Mouse (Mus musculus): ENCODE data around the gene E130308A19Rik.

The E130308A19Rik gene

GRCm38 (mm10) chr4:59625998-59626910, at the start of gene E130308A19Rik:
Gene E130308A19Rik (plus strand): TSS chr4:59626211.
- peak; percentile 83 for DNase-seq (ENCODE audit: low spot score)

GRCm38 (mm10) chr4:59580495-59581281, 45.3 kb upstream of the E130308A19Rik start:
- peak; percentile 47 for DNase-seq (ENCODE audit: low spot score)

GRCm38 (mm10) chr4:59581314-59582185, 44.5 kb upstream of the E130308A19Rik start, which contains the start of gene Hsdl2:
Gene Hsdl2 (plus strand): TSS chr4:59581563.
- peak; percentile 98 for DNase-seq (ENCODE audit: low spot score)

DNA sequence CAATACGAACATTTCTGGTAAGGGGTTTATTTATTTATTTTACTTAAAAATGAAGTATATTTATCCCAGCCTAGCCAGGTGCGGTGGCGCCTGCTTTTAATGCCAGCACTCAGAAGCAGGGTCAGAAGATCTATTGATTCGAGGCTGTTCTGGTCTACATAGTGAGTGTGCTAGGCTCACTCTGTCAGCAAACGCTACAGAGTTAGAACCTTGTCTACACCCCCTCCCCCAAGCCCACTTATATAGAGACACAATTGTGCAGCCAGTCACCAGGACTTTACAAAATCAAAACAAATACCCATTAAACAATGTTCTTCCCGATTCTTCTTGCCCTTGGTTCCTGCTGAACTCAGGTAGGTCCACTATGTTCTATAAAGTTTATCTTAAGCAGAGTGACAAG, 43.8 kb upstream of the E130308A19Rik start:
- DNase-seq (ENCODE audit: low spot score) = no peak

- DNase-seq (ENCODE audit: low spot score) = peak; percentile 21
Measured at GRCm38 (mm10) chr4:59585097-59585496, 40.9 kb upstream of the E130308A19Rik start.

GRCm38 (mm10) chr4:59587215-59587871, 38.7 kb upstream of the E130308A19Rik start:
- DNase-seq (ENCODE audit: low spot score) = no peak

- no peak for DNase-seq (ENCODE audit: low spot score)
Measured at GRCm38 (mm10) chr4:59587872-59588226, 38.2 kb upstream of the E130308A19Rik start.

GRCm38 (mm10) chr4:59594614-59595013, 31.4 kb upstream of the E130308A19Rik start:
- no peak for DNase-seq (ENCODE audit: low spot score)

- DNase-seq (ENCODE audit: low spot score) = no peak
Measured at GRCm38 (mm10) chr4:59596556-59596955, 29.5 kb upstream of the E130308A19Rik start.

DNA sequence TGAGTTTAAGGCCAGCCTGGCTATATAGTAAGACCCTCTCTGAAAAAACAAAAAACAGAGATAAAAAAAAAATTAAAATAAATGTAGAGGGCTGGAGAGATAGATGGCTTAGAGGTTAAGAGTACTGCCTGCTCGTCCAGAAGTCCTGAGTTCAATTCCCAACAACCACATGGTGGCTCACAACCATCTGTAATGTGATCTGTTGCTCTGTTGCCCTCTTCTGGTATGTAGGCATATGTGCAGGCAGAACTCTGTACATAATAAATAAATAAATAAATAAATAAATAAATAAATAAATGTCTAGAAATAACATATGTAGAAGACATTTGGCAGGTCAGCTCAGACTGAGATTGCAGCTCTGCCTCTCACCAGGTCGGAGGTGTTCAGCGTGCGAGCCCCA, 23.3 kb upstream of the E130308A19Rik start:
- DNase-seq (ENCODE audit: low spot score) = no peak

DNA sequence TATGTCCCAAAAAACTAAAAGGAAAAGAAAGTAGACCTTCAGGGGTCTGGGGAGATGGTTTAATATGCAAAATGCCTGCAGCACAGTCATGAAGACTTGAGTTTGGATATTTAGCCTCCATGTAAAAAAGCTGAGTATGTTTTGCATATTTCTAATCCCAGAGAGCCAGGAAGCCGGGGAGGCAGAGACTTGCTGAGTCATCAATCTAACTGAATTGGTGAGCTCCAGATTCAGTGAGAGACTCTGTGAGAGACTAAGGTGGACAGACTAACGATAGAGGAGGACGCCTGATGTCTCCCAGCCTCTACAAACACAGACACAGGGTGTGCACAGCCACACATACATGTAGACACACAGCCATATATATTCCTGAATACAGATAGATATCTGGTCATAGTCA, 21.1 kb upstream of the E130308A19Rik start:
- no peak for DNase-seq (ENCODE audit: low spot score)

- DNase-seq (ENCODE audit: low spot score) = no peak
Measured at GRCm38 (mm10) chr4:59605501-59605900, 20.5 kb upstream of the E130308A19Rik start.

- DNase-seq (ENCODE audit: low spot score) = no peak
Measured at GRCm38 (mm10) chr4:59610411-59610810, 15.6 kb upstream of the E130308A19Rik start.

DNA sequence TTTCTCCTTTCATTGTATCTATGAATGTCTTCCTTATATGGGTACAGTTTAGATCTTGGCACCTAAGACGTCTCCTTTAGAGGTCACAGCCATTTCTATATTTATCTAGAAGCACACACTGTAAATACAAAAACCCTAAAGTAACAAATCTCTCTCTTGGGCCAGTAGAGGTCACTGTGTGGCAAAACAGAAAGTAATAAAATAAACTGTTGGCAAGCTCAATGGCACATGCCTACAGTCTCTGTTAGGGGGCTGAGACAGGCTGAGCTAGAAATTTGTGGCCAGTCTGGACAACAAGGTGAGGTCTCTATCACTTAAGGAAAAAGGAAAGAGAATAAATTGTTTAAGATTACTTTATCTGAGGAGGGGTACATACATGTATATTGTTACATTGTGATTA, 11.0 kb upstream of the E130308A19Rik start:
- no peak for DNase-seq (ENCODE audit: low spot score)

GRCm38 (mm10) chr4:59619611-59620245, 6.3 kb upstream of the E130308A19Rik start:
- DNase-seq (ENCODE audit: low spot score) = no peak

DNA sequence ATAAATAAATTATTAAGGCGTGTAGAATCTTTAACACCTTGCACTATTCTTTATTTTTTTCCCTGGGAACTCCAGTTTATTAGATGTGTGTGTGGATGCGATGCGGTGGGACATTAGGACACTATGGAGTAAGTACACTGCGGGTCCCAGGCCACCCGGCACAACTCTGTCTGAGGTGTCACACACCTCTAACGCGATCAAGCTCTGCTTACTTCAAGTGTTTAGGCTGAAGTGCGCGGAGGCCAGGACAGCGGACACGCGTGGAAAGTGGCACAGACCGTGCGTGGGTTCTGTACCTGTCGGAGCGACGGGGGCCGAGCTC, 374 bp upstream of the E130308A19Rik start:
- no peak for DNase-seq (ENCODE audit: low spot score)

- no peak for DNase-seq (ENCODE audit: low spot score)
Measured at GRCm38 (mm10) chr4:59628255-59628654, 2.2 kb downstream of the E130308A19Rik start.

DNA sequence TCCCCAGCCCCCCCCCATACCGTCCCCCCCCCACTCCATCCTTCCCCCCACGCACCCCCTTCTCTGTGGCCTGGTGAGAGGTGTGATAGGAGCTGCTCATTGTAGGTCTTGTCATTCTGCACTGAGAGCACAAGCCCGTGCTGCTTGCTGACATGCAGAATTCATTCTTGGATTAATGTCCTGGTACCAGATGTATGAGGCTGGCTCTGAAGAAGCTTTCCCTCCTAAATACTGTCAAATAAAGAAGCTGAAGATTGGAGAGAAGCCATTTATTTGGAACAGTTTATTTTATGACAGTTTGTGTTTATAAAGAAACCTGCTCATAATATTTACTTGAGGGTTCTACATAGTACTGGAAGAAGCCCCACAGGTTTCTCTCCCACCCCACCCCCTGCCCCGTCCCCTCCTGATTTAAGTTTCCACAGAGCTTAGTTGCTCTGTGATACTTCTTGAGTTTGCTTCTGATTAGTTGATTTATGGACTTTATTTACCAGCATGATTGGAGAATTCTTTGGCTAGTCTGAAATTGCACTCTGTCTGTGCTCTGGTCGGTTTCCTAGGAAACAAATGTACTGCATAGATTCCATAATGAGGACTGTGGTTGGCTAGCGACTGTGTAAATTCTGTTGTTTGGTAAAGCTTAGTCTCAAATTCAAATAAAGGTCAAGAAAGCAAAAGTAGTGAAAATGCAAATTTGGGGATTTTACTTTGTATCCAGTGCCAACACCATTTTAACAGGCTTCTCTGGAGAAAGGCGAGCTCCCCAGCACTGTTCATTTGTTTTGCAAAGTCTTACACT, 3.3 kb downstream of the E130308A19Rik start:
- DNase-seq (ENCODE audit: low spot score) = no peak

DNA sequence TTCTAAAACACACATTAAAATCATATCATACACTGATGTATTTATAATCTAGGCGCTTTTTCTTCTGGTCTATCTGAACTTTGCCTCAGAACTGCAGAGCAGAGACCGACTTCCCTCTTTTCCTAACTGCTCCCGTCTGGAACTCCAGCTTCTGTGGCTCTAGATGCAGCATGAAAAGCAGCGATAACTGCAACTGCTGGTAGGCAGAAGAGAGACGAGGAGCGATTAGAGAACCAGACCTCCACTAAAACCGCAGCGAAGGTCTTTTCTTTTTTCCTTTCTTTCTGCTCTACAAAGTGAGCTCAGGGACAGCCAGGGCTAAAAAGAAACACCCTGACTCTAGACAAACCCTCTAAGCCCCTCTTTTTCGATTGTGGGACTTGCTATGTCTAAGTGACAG, 4.1 kb downstream of the E130308A19Rik start:
- no peak for DNase-seq (ENCODE audit: low spot score)

- DNase-seq (ENCODE audit: low spot score) = no peak
Measured at GRCm38 (mm10) chr4:59634532-59634931, 8.5 kb downstream of the E130308A19Rik start.
